Mouse (Mus musculus) hindbrain, embryonic 14.5 days (tissue): ENCODE results near the gene Hspd1. TPM values are rescaled to one million over a fixed set of nuclear protein-coding genes. Genes with fewer than 3 reads are reported as not detected.

Experiments used
- ATAC-seq: fragments of 200-750 bp; cut with Nextera tagmentation; 2 replicates; pipeline ENCODE4 v1.8.0; 2017; ENCODE audit warnings: moderate number of reproducible peaks, mild to moderate bottlenecking, moderate TSS enrichment, moderate library complexity; ENCODE audit not compliant: low FRiP score
- DNase-seq: peaks from one replicate; pipeline ENCODE4 v3.0.0-alpha.2; 2015; ENCODE audit warnings: low spot score
- H3K27ac ChIP-seq: fragments of 300-500 bp; sonication (generic); 2 replicates; pipeline ENCODE4 v1.5.1; 2014; ENCODE audit warnings: mild to moderate bottlenecking, moderate library complexity
- H3K27me3 ChIP-seq: fragments of 300-500 bp; sonication (generic); 2 replicates; pipeline ENCODE4 v1.6.1; 2014; ENCODE audit warnings: mild to moderate bottlenecking, low read length, mixed read lengths; ENCODE audit not compliant: control insufficient read depth, insufficient read depth
- H3K36me3 ChIP-seq: fragments of 300-500 bp; sonication (generic); replicated peaks from 2 replicates; pipeline ENCODE4 v1.6.1; 2014; ENCODE audit not compliant: control insufficient read depth, insufficient read depth
- H3K4me1 ChIP-seq: fragments of 300-500 bp; sonication (generic); replicated peaks from 2 replicates; pipeline ENCODE4 v1.6.1; 2014; ENCODE audit warnings: antibody characterized with exemption, low read length, mixed read lengths; ENCODE audit not compliant: control insufficient read depth, insufficient read depth
- H3K4me2 ChIP-seq: fragments of 300-500 bp; sonication (generic); replicated peaks from 2 replicates; pipeline ENCODE4 v1.6.1; 2014; ENCODE audit warnings: mild to moderate bottlenecking, moderate library complexity
- H3K4me3 ChIP-seq: fragments of 300-500 bp; sonication (generic); replicated peaks from 2 replicates; pipeline ENCODE4 v1.5.1; 2014; ENCODE audit warnings: mild to moderate bottlenecking, low read length
- H3K9ac ChIP-seq: fragments of 300-500 bp; sonication (generic); 2 replicates; pipeline ENCODE4 v1.6.1; 2014
- H3K9me3 ChIP-seq: fragments of 300-500 bp; sonication (generic); 2 replicates; pipeline ENCODE4 v1.6.1; 2016; ENCODE audit warnings: low read length; ENCODE audit not compliant: control insufficient read depth
- WGBS: fragments of 180-500 bp; shearing (Covaris S2); extraction: QIAGEN DNeasy Blood & Tissue Kit; methylation state at CpG from one replicate; pipeline ENCODE4 v1.1.7; 2014; 5-methylcytosine and 5-hydroxymethylcytosine counted together
- polyA plus RNA-seq: library from polyadenylated mRNA; unstranded; fragments of >200 nt; fragmentation: Nextera tagmentation; extraction: Ambion mirVana; gene quantifications from 2 replicates; pipeline ENCODE4 v1.2.1, GENCODE M21; 2014

The Hspd1 gene
- polyA plus RNA-seq, 1 experiment from 2014 or later: 222 TPM

DNA sequence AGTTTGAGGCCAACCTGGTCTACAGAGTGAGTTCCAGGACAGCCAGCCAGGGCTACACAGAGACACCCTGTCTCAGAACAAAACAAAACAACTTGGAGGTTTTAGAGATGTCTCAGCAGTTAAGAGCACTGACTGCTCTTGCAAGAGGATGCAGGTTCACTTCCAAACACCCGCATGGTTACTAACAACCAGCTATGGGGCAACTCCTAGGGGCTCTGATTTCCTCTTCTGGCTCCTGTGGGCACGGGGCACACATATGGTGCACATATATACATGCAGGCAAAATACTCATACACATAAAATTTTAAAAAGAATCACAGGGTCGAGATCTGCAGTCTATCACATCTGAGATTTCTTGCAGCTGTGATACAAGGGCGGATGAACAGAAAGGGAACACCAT is 58.6 kb downstream of the Hspd1 start:
- Histone ChIP-seq H3K27me3 (no peaks in the 10 kb centered on the region), H3K4me1 (peaks cover 12% of the 10 kb centered on the region), H3K9me3 (no peaks in the 10 kb centered on the region), H3K4me2 (no peak overlapping the region), H3K36me3 (no peaks in the 10 kb centered on the region), H3K9ac (no peak overlapping the region), H3K4me3 (no peak overlapping the region), H3K27ac (no peak overlapping the region)
- ATAC-seq: no peak
- DNase-seq: no peak
- WGBS: 73% methylated on average over 4 of the region's 4 CpGs

DNA sequence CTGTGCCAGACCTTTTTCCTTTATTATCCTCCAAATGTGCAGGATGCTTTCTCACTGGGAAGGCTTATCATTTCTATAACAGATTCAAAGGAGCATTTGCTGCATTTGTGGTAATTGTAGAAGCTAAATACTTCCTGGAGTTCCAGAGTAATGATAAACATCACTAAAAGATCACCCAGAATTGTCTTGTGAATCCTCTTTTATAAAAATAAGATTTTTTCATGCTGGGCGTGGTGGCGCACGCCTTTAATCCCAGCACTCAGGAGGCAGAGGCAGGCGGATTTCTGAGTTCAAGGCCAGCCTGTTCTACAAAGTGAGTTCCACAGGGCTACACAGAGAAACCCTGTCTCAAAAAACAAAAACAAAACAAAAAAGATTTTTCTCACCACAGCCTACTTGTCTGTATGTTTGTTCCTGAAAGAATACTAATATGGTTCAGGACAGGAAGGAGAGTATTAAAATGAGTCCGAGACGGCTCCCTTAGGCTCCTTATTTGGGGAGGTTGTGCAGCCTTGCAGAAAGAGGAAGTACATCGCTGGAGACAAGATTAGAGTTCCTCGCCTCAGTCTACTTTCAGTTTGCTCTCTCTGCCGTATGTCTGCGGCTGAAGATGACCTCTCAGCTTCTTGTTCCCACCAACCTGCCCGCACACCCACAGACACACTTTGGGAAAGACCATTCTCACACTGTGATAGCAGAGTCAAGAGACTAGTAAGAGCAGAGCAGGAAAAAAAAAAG is 59.4 kb downstream of the Hspd1 start:
- Histone ChIP-seq H3K4me3 (no peak overlapping the region), H3K27me3 (no peaks in the 10 kb centered on the region), H3K36me3 (no peaks in the 10 kb centered on the region), H3K4me1 (peaks cover 15% of the 10 kb centered on the region), H3K9ac (no peak overlapping the region), H3K27ac (no peak overlapping the region), H3K4me2 (no peak overlapping the region), H3K9me3 (no peaks in the 10 kb centered on the region)
- DNase-seq: no peak
- WGBS: 88% methylated on average over 11 of the region's 11 CpGs
- no peak for ATAC-seq

DNA sequence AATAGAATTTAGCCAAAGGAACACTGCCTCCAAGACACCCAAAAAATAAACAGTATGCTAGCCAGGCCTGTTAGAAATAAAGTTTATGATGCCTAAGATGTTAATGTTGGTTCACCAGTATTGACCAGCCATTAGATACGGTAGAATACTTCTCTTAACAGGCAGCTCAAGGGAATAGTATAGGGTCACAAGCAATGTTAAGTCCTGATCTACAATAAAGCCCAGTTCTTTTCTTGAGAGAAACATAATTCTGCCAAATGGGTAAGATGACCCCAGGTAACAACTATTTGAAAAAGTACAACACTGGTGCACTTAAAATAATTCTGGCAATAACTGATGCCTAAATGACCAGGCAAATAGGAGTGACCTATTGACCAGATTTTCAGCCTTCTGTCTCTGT is 60.1 kb downstream of the Hspd1 start:
- Histone ChIP-seq H3K9ac (peak overlapping the region; percentile 96; the same call in 1 of the 2 replicates), H3K36me3 (no peaks in the 10 kb centered on the region), H3K4me1 (peaks cover 15% of the 10 kb centered on the region), H3K27ac (no peak overlapping the region), H3K4me3 (peak overlapping the region; percentile 92), H3K27me3 (no peaks in the 10 kb centered on the region), H3K4me2 (peak overlapping the region; percentile 39; the same call in 1 of the 2 replicates), H3K9me3 (no peaks in the 10 kb centered on the region)
- ATAC-seq: no peak
- no peak for DNase-seq
- WGBS: 92% methylated on average over 1 of the region's 1 CpGs

Other genes starting within 250 kb of the Hspd1 start
- gene Ankrd44, start 161.9 kb downstream of the Hspd1 start, polyA plus RNA-seq: 30.0 and 31.0 TPM in 2 replicates
- 299 and 304 TPM in 2 replicates for gene Sf3b1, start 60.8 kb downstream of the Hspd1 start, polyA plus RNA-seq
- gene Coq10b, start 35.5 kb downstream of the Hspd1 start, polyA plus RNA-seq: 32.0 and 36.1 TPM in 2 replicates
- 244 and 262 TPM in 2 replicates for gene Hspe1, start 111 bp downstream of the Hspd1 start, polyA plus RNA-seq
- gene Mob4, start 43.0 kb upstream of the Hspd1 start, polyA plus RNA-seq: 157 and 177 TPM in 2 replicates
- 10.2 and 11.6 TPM in 2 replicates for gene Rftn2, start 138.5 kb upstream of the Hspd1 start, polyA plus RNA-seq
- gene Mars2, start 148.9 kb upstream of the Hspd1 start, polyA plus RNA-seq: 3.4 and 3.9 TPM in 2 replicates